ENCODE assay signal across 8 mouse cellular contexts in the genomic region with DNA sequence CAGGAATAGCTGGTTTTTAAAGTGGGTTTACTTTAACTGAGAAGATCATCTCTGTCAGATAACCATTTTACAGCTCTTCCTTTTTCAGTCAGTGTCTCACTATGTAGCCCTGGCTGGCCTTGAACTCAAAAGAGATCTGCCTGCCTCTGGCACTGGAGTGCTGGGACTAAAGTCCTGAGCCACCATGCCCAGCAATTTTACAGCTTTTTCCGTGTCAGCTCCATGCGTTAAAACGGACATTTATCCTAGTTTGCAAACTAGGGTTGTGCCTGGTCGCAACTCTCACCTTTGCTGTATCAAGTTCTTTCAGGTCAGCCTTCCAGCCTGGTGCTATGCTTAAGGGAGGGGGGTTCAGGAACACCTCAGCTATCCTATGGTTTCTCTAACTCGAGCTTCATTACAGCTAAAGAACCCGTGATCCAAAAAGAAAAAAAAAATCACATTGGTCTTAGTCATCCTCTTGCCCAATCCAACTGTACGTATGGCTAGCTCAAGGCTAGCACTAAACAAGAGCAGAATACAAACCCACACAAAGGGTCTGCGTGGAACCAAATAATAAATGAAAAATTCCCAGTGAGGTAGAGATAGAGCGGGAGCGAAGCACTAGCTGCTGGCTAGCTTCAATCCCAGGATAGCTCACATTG. TPM values are rescaled to one million over a fixed set of nuclear protein-coding genes. Genes with fewer than 3 reads are reported as not detected.
DNase-seq lines count a peak whose midpoint lies in the region; ATAC-seq and TF ChIP-seq lines count a peak whose summit lies in the region.

No protein-coding gene starts in this region.

- peak overlapping the region; percentile 91; the same call in 1 of the 2 replicates for H3K4me3 ChIP-seq in testis, adult 2 months (ENCODE audit: control insufficient read depth, low read depth, low read length)
- peak overlapping the region; percentile 69 for H3K4me3 ChIP-seq in liver, embryonic 13.5 days (replicated peaks)
- peak overlapping the region; percentile 43 for H3K4me3 ChIP-seq in stomach, postnatal 0 days (ENCODE audit: low read depth, low read length)

- TF ChIP-seq CTCF in testis, adult 2 months (IDR thresholded peaks at IDR 0.05; ENCODE audit: control insufficient read depth, insufficient read depth, insufficient replicate concordance, low read depth, low read length): no peak
- TF ChIP-seq CTCF in stomach, postnatal 0 days (IDR thresholded peaks at IDR 0.05; ENCODE audit: low read depth): no peak

- no peaks in the 10 kb centered on the region for H3K36me3 ChIP-seq in testis, adult 2 months (ENCODE audit: control insufficient read depth, insufficient read depth, low read length)
- H3K36me3 ChIP-seq in liver, embryonic 13.5 days: 0 out of 2 replicates have a peak, but pooled peaks cover 5% of the 10 kb centered on the region
- no peaks in the 10 kb centered on the region for H3K36me3 ChIP-seq in stomach, postnatal 0 days (ENCODE audit: control insufficient read depth, insufficient read depth, low read length)

- DNase-seq in testis, postnatal 14 days (ENCODE audit: low spot score): no peak
- DNase-seq in liver, embryonic 13.5 days: no peak
- no peak for DNase-seq in stomach, postnatal 0 days (ENCODE audit: low spot score)
- DNase-seq in ovary, adult 18-20 months (ENCODE audit: low spot score): no peak
- no peak for DNase-seq in ovary, postnatal 10 days (ENCODE audit: low spot score)
- no peak for DNase-seq in adrenal gland, adult 2 months

- no peak for TF ChIP-seq EP300 in stomach, postnatal 0 days (optimal IDR thresholded peaks at IDR 0.05)

- H3K27ac ChIP-seq in testis, adult 2 months (ENCODE audit: control insufficient read depth, insufficient read depth, low read depth, low read length): 0 out of 2 replicates have a peak overlapping the region, but pooled peaks have one; percentile 92
- peak overlapping the region; percentile 75 for H3K27ac ChIP-seq in liver, embryonic 13.5 days
- H3K27ac ChIP-seq in stomach, postnatal 0 days (replicated peaks): peak overlapping the region; percentile 83

- peak overlapping the region; percentile 69 for H3K9ac ChIP-seq in liver, embryonic 13.5 days
- H3K9ac ChIP-seq in stomach, postnatal 0 days (ENCODE audit: low read length): peak overlapping the region; percentile 31; the same call in 1 of the 2 replicates

- H3K9me3 ChIP-seq in liver, embryonic 13.5 days (replicated peaks): no peaks in the 10 kb centered on the region
- H3K9me3 ChIP-seq in stomach, postnatal 0 days (ENCODE audit: control insufficient read depth, low read length): no peaks in the 10 kb centered on the region

- no peaks in the 10 kb centered on the region; the same call in 1 of the 2 replicates for H3K4me1 ChIP-seq in testis, adult 2 months (ENCODE audit: control insufficient read depth, insufficient read depth, low read length)
- peaks cover 23% of the 10 kb centered on the region for H3K4me1 ChIP-seq in liver, embryonic 13.5 days (replicated peaks)
- no peaks in the 10 kb centered on the region for H3K4me1 ChIP-seq in stomach, postnatal 0 days (replicated peaks; ENCODE audit: control insufficient read depth, insufficient read depth)

- H3K27me3 ChIP-seq in testis, adult 2 months (ENCODE audit: control insufficient read depth, insufficient read depth, low read length): no peaks in the 10 kb centered on the region
- no peaks in the 10 kb centered on the region for H3K27me3 ChIP-seq in liver, embryonic 13.5 days
- no peaks in the 10 kb centered on the region for H3K27me3 ChIP-seq in stomach, postnatal 0 days (ENCODE audit: control insufficient read depth, insufficient read depth, low read length)

- no peak for TF ChIP-seq POLR2A in testis, adult 2 months (IDR thresholded peaks at IDR 0.05; ENCODE audit: control insufficient read depth, low read depth, low read length)

- WGBS in liver, embryonic 13.5 days (ENCODE audit: insufficient replicate concordance): 21% methylated on average over 10 of the region's 10 CpGs
- 18% methylated on average over 10 of the region's 10 CpGs for WGBS in stomach, postnatal 0 days

- 0 out of 2 replicates have a peak, but pooled peaks have one; percentile 3 for ATAC-seq in erythroid progenitor cell, adult 5-6 weeks (replicated peaks; ENCODE audit: low FRiP score, poor library complexity, severe bottlenecking)
- no peak for ATAC-seq in liver, embryonic 13.5 days (ENCODE audit: low read depth)
- ATAC-seq in stomach, postnatal 0 days (ENCODE audit: low FRiP score, low TSS enrichment): no peak

- peak overlapping the region; percentile 73 for H3K4me2 ChIP-seq in liver, embryonic 13.5 days
- peak overlapping the region; percentile 51 for H3K4me2 ChIP-seq in stomach, postnatal 0 days (replicated peaks; ENCODE audit: low read depth)

RNA-seq across cellular contexts. Expression of a gene that starts 0.9 kb away (rescaled TPM):
- 0.73 and 0.80 TPM in 2 replicates for polyA plus RNA-seq in testis, adult 2 months (2012; rRNA removed)
- 1.3 TPM in 1 of 2 replicates, not detected in the other for total RNA-seq in erythroid progenitor cell, adult 5-6 weeks (2015; ENCODE audit: low replicate concordance)
- 1.4 and 2.1 TPM in 2 replicates for total RNA-seq in erythroid progenitor cell, adult 5-6 weeks (2017; ENCODE audit: low replicate concordance)
- polyA plus RNA-seq in liver, embryonic 13.5 days (2015; fragmentation: Nextera tagmentation; extraction: Ambion mirVana): 4.5 TPM in 2 replicates
- polyA plus RNA-seq in stomach, postnatal 0 days (2015; fragmentation: Nextera tagmentation; extraction: Ambion mirVana): 3.6 and 3.9 TPM in 2 replicates
- total RNA-seq in adrenal gland, adult 2 months (2021): 10 to 100 TPM; 13.5 to 16.4 TPM
- polyA plus RNA-seq in adrenal gland, adult 2 months (2012; rRNA removed): 0.91 and 1.1 TPM in 2 replicates

RNA-seq across cellular contexts. Expression of a gene that starts 0.9 kb away (rescaled TPM):
- polyA plus RNA-seq in testis, adult 2 months (2012; rRNA removed): 4.8 and 6.4 TPM in 2 replicates
- 59.8 and 69.6 TPM in 2 replicates for total RNA-seq in erythroid progenitor cell, adult 5-6 weeks (2015; ENCODE audit: low replicate concordance)
- total RNA-seq in erythroid progenitor cell, adult 5-6 weeks (2017; ENCODE audit: low replicate concordance): 86.5 and 95.0 TPM in 2 replicates
- polyA plus RNA-seq in liver, embryonic 13.5 days (2015; fragmentation: Nextera tagmentation; extraction: Ambion mirVana): 87.1 and 108 TPM in 2 replicates
- 65.3 and 67.2 TPM in 2 replicates for polyA plus RNA-seq in stomach, postnatal 0 days (2015; fragmentation: Nextera tagmentation; extraction: Ambion mirVana)
- total RNA-seq in adrenal gland, adult 2 months (2021): 100 to 1,000 TPM in 1 of 2 experiments, 10 to 100 TPM in 1; 99.9 to 107 TPM
- polyA plus RNA-seq in adrenal gland, adult 2 months (2012; rRNA removed): 2.1 TPM in 2 replicates

RNA-seq across cellular contexts. Expression of a gene that starts 14.6 kb away (rescaled TPM):
- 22.6 and 26.1 TPM in 2 replicates for polyA plus RNA-seq in testis, adult 2 months (2012; rRNA removed)
- 511 and 528 TPM in 2 replicates for total RNA-seq in erythroid progenitor cell, adult 5-6 weeks (2015; ENCODE audit: low replicate concordance)
- 549 and 1,031 TPM in 2 replicates for total RNA-seq in erythroid progenitor cell, adult 5-6 weeks (2017; ENCODE audit: low replicate concordance)
- 398 and 420 TPM in 2 replicates for polyA plus RNA-seq in liver, embryonic 13.5 days (2015; fragmentation: Nextera tagmentation; extraction: Ambion mirVana)
- polyA plus RNA-seq in stomach, postnatal 0 days (2015; fragmentation: Nextera tagmentation; extraction: Ambion mirVana): 419 and 471 TPM in 2 replicates
- 100 to 1,000 TPM; 189 to 235 TPM for total RNA-seq in adrenal gland, adult 2 months (2021)
- 7.7 and 8.0 TPM in 2 replicates for polyA plus RNA-seq in adrenal gland, adult 2 months (2012; rRNA removed)

RNA-seq across cellular contexts. Expression of a gene that starts 16.7 kb away (rescaled TPM):
- polyA plus RNA-seq in testis, adult 2 months (2012; rRNA removed): 0.17 and 0.20 TPM in 2 replicates
- 18.0 and 23.4 TPM in 2 replicates for total RNA-seq in erythroid progenitor cell, adult 5-6 weeks (2015; ENCODE audit: low replicate concordance)
- 8.9 and 12.6 TPM in 2 replicates for total RNA-seq in erythroid progenitor cell, adult 5-6 weeks (2017; ENCODE audit: low replicate concordance)
- polyA plus RNA-seq in liver, embryonic 13.5 days (2015; fragmentation: Nextera tagmentation; extraction: Ambion mirVana): 24.9 and 31.3 TPM in 2 replicates
- 0.72 and 0.74 TPM in 2 replicates for polyA plus RNA-seq in stomach, postnatal 0 days (2015; fragmentation: Nextera tagmentation; extraction: Ambion mirVana)
- total RNA-seq in adrenal gland, adult 2 months (2021): 1 to 10 TPM; 1.3 to 1.7 TPM
- 0.11 and 0.17 TPM in 2 replicates for polyA plus RNA-seq in adrenal gland, adult 2 months (2012; rRNA removed)

RNA-seq across cellular contexts. Expression of a gene that starts 58.4 kb away (rescaled TPM):
- polyA plus RNA-seq in testis, adult 2 months (2012; rRNA removed): 0.57 and 0.64 TPM in 2 replicates
- total RNA-seq in erythroid progenitor cell, adult 5-6 weeks (2015; ENCODE audit: low replicate concordance): 13.8 and 15.9 TPM in 2 replicates
- total RNA-seq in erythroid progenitor cell, adult 5-6 weeks (2017; ENCODE audit: low replicate concordance): 6.4 and 12.6 TPM in 2 replicates
- 134 and 146 TPM in 2 replicates for polyA plus RNA-seq in liver, embryonic 13.5 days (2015; fragmentation: Nextera tagmentation; extraction: Ambion mirVana)
- 63.1 and 63.4 TPM in 2 replicates for polyA plus RNA-seq in stomach, postnatal 0 days (2015; fragmentation: Nextera tagmentation; extraction: Ambion mirVana)
- total RNA-seq in adrenal gland, adult 2 months (2021): 10 to 100 TPM; 33.2 to 40.3 TPM
- 0.30 and 0.33 TPM in 2 replicates for polyA plus RNA-seq in adrenal gland, adult 2 months (2012; rRNA removed)

Comparison
In these comparisons a context has a peak if more than half of its experiments do, and no peak if none do; other contexts are left out.
1. RNA of a gene that starts 14.6 kb away (polyA plus RNA-seq): 419 to 471 TPM in stomach, postnatal 0 days and 398 to 420 TPM in liver, embryonic 13.5 days; 22.6 to 26.1 TPM in testis, adult 2 months and 7.7 to 8.0 TPM in adrenal gland, adult 2 months; every median in the first group is over 10 times any median in the second.
2. Peak in every context shown above with its lines, with median percentiles within 50 percentile points of each other: H3K27ac ChIP-seq and H3K4me3 ChIP-seq.